Comparison of ENCODE assay signal across 15 mouse cellular contexts in the genomic region with DNA sequence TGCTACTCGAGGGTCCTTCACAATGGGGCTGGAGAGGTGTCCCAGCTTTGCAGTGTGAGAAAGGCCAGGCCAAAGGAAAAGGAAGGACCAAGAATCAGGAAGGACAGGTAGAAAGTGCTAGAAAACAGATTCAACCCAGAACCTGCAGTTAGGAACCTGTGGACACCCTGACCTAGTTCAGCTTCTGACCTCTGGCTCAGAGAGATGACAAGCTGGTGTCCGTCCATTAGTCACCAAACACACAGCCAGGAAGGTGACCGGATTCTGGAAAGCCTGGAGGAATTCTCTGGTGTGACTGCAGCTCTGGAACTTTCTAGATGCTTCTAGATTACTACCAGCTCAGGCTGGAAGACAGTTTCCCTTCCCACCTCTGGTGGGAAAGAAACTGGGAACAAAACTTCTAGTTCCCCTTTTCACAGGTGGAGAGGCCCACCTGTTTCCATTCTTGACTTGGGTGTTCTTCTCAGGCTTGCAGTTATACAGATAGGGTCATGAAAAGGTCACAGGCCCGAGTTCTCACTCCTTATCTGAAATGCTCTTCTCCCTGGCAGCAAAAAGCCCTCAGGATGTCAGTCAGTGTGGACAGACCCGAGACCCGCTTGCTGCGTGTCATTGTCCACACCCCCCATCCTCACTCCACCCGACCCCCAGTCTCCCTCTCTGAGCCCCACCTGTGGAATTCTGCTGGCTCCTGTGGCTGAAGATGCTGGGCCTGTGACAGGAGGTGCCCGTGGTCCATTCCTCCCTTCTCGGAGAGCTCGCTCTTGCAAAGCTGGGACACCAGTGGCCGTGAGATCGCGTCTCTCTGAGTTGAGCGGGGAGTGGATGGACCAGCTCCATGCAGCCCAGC.
DNase-seq lines count a peak whose midpoint lies in the region; ATAC-seq and TF ChIP-seq lines count a peak whose summit lies in the region.
"Had no signal": no experiment of that assay in that cellular context is flagged by ENCODE, and none has a peak within 500 bp of the region (broad histone marks: within the 10 kb centered on the region; RNA-seq: fewer than 3 reads in every experiment).

No protein-coding gene starts in this region.

- 52% methylated on average over 15 of the region's 15 CpGs for WGBS in heart, embryonic 10.5 days
- 70% methylated on average over 15 of the region's 15 CpGs for WGBS in stomach, embryonic 14.5 days
- WGBS in stomach, postnatal 0 days = 67% methylated on average over 15 of the region's 15 CpGs
- 77% methylated on average over 15 of the region's 15 CpGs for WGBS in embryonic facial prominence, embryonic 14.5 days
- 70% methylated on average over 15 of the region's 15 CpGs for whole genome bisulfite sequencing in stomach, embryonic 16.5 days

- H3K9ac ChIP-seq in stomach, embryonic 14.5 days (replicated peaks; ENCODE audit: low read depth, low read length) = no peak overlapping the region
- H3K9ac ChIP-seq in stomach, postnatal 0 days (ENCODE audit: low read length) = no peak overlapping the region
- no peak overlapping the region for H3K9ac ChIP-seq in embryonic facial prominence, embryonic 14.5 days (ENCODE audit: low read depth, low read length)
- no peak overlapping the region for H3K9ac ChIP-seq in stomach, embryonic 16.5 days (ENCODE audit: low read length)
- H3K9ac ChIP-seq: hindbrain, embryonic 15.5 days; lung, embryonic 14.5 days; neural tube, embryonic 12.5 days had no signal

- no peaks in the 10 kb centered on the region for H3K9me3 ChIP-seq in heart, embryonic 10.5 days
- no peaks in the 10 kb centered on the region for H3K9me3 ChIP-seq in stomach, embryonic 14.5 days (ENCODE audit: control insufficient read depth, low read depth, low read length)
- H3K9me3 ChIP-seq in stomach, postnatal 0 days (ENCODE audit: control insufficient read depth, low read length) = no peaks in the 10 kb centered on the region
- H3K9me3 ChIP-seq in embryonic facial prominence, embryonic 14.5 days (ENCODE audit: control insufficient read depth, low read length) = no peaks in the 10 kb centered on the region
- H3K9me3 ChIP-seq in stomach, embryonic 16.5 days (replicated peaks; ENCODE audit: control insufficient read depth, low read length) = no peaks in the 10 kb centered on the region
- H3K9me3 ChIP-seq: hindbrain, embryonic 15.5 days; neural tube, embryonic 12.5 days had no signal

- no peak for ATAC-seq in stomach, embryonic 14.5 days (ENCODE audit: insufficient number of reproducible peaks, insufficient read depth, low FRiP score, low read depth)
- no peak for ATAC-seq in stomach, postnatal 0 days (ENCODE audit: low FRiP score, low TSS enrichment)
- ATAC-seq in embryonic facial prominence, embryonic 14.5 days (ENCODE audit: low read depth) = no peak
- ATAC-seq in stomach, embryonic 16.5 days (ENCODE audit: insufficient read depth, low FRiP score) = no peak

- no peaks in the 10 kb centered on the region for H3K36me3 ChIP-seq in heart, embryonic 10.5 days
- no peaks in the 10 kb centered on the region for H3K36me3 ChIP-seq in stomach, embryonic 14.5 days (ENCODE audit: control insufficient read depth, insufficient read depth, low read length)
- no peaks in the 10 kb centered on the region for H3K36me3 ChIP-seq in stomach, postnatal 0 days (ENCODE audit: control insufficient read depth, insufficient read depth, low read length)
- H3K36me3 ChIP-seq in embryonic facial prominence, embryonic 14.5 days (ENCODE audit: control insufficient read depth, insufficient read depth, low read length) = no peaks in the 10 kb centered on the region
- no peaks in the 10 kb centered on the region for H3K36me3 ChIP-seq in stomach, embryonic 16.5 days (ENCODE audit: control insufficient read depth, insufficient read depth, low read length)
- H3K36me3 ChIP-seq: hindbrain, embryonic 15.5 days; neural tube, embryonic 12.5 days had no signal

- TF ChIP-seq EP300 in stomach, postnatal 0 days (optimal IDR thresholded peaks at IDR 0.05) = no peak

- H3K4me3 ChIP-seq in heart, embryonic 10.5 days = peak overlapping the region; percentile 15; the same call in 1 of the 2 replicates
- H3K4me3 ChIP-seq in stomach, embryonic 14.5 days (ENCODE audit: low read depth, low read length) = no peak overlapping the region
- no peak overlapping the region for H3K4me3 ChIP-seq in stomach, postnatal 0 days (ENCODE audit: low read depth, low read length)
- no peak overlapping the region for H3K4me3 ChIP-seq in embryonic facial prominence, embryonic 14.5 days (ENCODE audit: low read depth, low read length)
- H3K4me3 ChIP-seq in stomach, embryonic 16.5 days (replicated peaks; ENCODE audit: low read length) = no peak overlapping the region
- H3K4me3 ChIP-seq: hindbrain, embryonic 15.5 days; neural tube, embryonic 12.5 days had no signal

- peaks cover 95% of the 10 kb centered on the region for H3K4me1 ChIP-seq in heart, embryonic 10.5 days
- peaks cover 57% of the 10 kb centered on the region for H3K4me1 ChIP-seq in stomach, embryonic 14.5 days (ENCODE audit: control insufficient read depth, insufficient read depth, low read length)
- peaks cover 29% of the 10 kb centered on the region for H3K4me1 ChIP-seq in stomach, postnatal 0 days (replicated peaks; ENCODE audit: control insufficient read depth, insufficient read depth)
- H3K4me1 ChIP-seq in embryonic facial prominence, embryonic 14.5 days (ENCODE audit: control insufficient read depth, insufficient read depth, low read length) = peaks cover 78% of the 10 kb centered on the region
- H3K4me1 ChIP-seq in stomach, embryonic 16.5 days (ENCODE audit: control insufficient read depth, insufficient read depth, low read length) = peaks cover 66% of the 10 kb centered on the region

- no peak for DNase-seq in heart, embryonic 10.5 days (ENCODE audit: low spot score)
- no peak for DNase-seq in heart, adult 18-20 months
- DNase-seq in stomach, postnatal 0 days (ENCODE audit: low spot score) = no peak
- DNase-seq in embryonic facial prominence, embryonic 14.5 days (ENCODE audit: low spot score) = no peak
- no peak for DNase-seq in layer of hippocampus, adult 9-11 months
- DNase-seq in left cerebral cortex, adult 8-10 months (ENCODE audit: low spot score in 2 of 2) = no peak
- DNase-seq: cerebellum, adult 11 months; gastrocnemius, postnatal 10 days; left cerebral cortex, postnatal 4 days; lung, embryonic 14.5 days; thymus, postnatal 36 days had no signal

- H3K27ac ChIP-seq in heart, embryonic 10.5 days = peak overlapping the region; percentile 63
- H3K27ac ChIP-seq in stomach, embryonic 14.5 days (ENCODE audit: low read length) = 0 out of 2 replicates have a peak overlapping the region, but pooled peaks have one; percentile 21
- H3K27ac ChIP-seq in stomach, postnatal 0 days (replicated peaks) = no peak overlapping the region; the same call in none of the 2 replicates
- peak overlapping the region; percentile 40 for H3K27ac ChIP-seq in embryonic facial prominence, embryonic 14.5 days (replicated peaks; ENCODE audit: low read depth, low read length)
- H3K27ac ChIP-seq in stomach, embryonic 16.5 days (ENCODE audit: low read length) = peak overlapping the region; percentile 78; the same call in 1 of the 2 replicates
- H3K27ac ChIP-seq: hindbrain, embryonic 15.5 days; neural tube, embryonic 12.5 days had no signal

- no peak for TF ChIP-seq CTCF in stomach, postnatal 0 days (IDR thresholded peaks at IDR 0.05; ENCODE audit: low read depth)

- H3K4me2 ChIP-seq in stomach, embryonic 14.5 days (replicated peaks; ENCODE audit: low read depth, low read length) = no peak overlapping the region
- no peak overlapping the region for H3K4me2 ChIP-seq in stomach, postnatal 0 days (replicated peaks; ENCODE audit: low read depth)
- no peak overlapping the region for H3K4me2 ChIP-seq in embryonic facial prominence, embryonic 14.5 days (ENCODE audit: low read depth, low read length)
- H3K4me2 ChIP-seq in stomach, embryonic 16.5 days (ENCODE audit: low read depth, low read length) = no peak overlapping the region
- H3K4me2 ChIP-seq: hindbrain, embryonic 15.5 days; lung, embryonic 14.5 days; neural tube, embryonic 12.5 days had no signal

- no peaks in the 10 kb centered on the region for H3K27me3 ChIP-seq in heart, embryonic 10.5 days (ENCODE audit: insufficient read depth, poor library complexity, severe bottlenecking)
- H3K27me3 ChIP-seq in stomach, embryonic 14.5 days (ENCODE audit: control insufficient read depth, insufficient read depth, low read length) = no peaks in the 10 kb centered on the region
- H3K27me3 ChIP-seq in stomach, postnatal 0 days (ENCODE audit: control insufficient read depth, insufficient read depth, low read length) = no peaks in the 10 kb centered on the region
- H3K27me3 ChIP-seq in embryonic facial prominence, embryonic 14.5 days (replicated peaks; ENCODE audit: control insufficient read depth, insufficient read depth, low read length) = no peaks in the 10 kb centered on the region
- no peaks in the 10 kb centered on the region for H3K27me3 ChIP-seq in stomach, embryonic 16.5 days (ENCODE audit: control insufficient read depth, insufficient read depth, low read length)
- H3K27me3 ChIP-seq: hindbrain, embryonic 15.5 days; neural tube, embryonic 12.5 days had no signal
